Mouse (Mus musculus) c-Kit-positive CD71-positive TER-119-positive erythroid progenitor cells, embryonic 14.5 days (primary cell): ENCODE measurements around the gene Diablo.

ENCODE experiments used
- DNase-seq: peaks from one replicate; pipeline ENCODE4 v3.0.0-alpha.2; 2013; ENCODE audit warnings: low spot score

Diablo gene

GRCm38 (mm10) chr5:123501973-123502372 is 22.0 kb downstream of the Diablo start:
- DNase-seq, result no peak

GRCm38 (mm10) chr5:123499717-123500116 is 24.3 kb downstream of the Diablo start:
- DNase-seq, result no peak

- no peak for DNase-seq
Observed at GRCm38 (mm10) chr5:123489935-123490334, 34.0 kb downstream of the Diablo start.

GRCm38 (mm10) chr5:123489112-123489785 is 34.7 kb downstream of the Diablo start, which contains the start of the genes Lrrc43 and Il31:
Lrrc43 (plus strand) TSS chr5:123489305.
Il31 (minus strand) TSS chr5:123489489.
- DNase-seq, result no peak

DNA sequence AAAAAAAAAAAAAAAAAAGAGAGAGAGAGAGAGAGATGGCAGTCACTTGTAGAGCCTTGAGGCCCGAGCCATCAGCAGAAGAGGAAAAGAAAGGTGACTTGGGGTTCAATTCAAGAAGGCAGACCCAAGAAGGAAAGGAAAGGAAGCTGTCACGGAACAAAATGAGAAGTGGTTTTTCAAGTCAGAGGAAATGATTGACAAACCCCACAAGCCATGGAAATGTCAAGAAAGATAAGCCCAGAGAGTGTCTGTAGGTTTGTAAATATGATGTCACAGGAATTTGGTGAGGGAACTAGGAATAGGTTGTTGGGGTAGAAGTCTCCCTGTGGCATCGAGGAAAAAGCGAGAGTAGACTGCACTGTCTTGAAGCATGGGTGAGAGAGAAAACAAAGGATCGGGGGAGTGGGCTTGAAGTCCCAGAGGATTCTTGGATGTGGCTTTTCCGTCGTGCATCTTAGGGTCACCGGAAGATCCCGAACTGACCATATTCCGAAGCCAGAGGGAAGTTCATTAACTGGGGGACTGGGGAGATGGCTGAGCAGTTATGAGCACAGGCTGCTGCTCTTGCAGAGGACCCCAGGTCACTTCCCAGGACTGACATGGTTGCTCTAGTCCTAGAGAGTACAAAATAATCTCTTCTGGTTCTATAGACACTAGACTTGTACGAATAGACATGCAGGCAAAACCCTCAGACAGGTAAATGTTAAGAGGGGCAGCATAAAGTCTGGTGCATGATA is 36.1 kb downstream of the Diablo start:
- no peak for DNase-seq

DNA sequence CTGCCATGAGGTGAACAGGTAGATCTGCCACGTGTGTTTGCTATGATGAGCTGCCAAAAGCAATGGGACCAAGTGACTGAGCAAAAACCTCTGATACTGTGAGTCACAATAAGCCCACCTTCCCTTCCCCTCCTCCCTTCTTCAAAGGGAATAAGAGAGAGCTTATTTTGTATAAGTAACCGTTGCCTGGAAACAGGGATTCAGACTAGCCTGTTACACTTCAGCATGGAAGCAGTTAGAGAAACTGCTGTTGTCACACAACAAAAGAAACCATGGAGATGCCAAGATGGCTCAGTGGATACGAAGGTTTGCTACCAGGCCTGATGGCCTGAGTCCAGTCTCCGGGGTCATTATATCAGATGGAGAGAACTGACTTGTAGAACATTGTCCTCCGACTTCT is 50.2 kb downstream of the Diablo start:
- no peak for DNase-seq

GRCm38 (mm10) chr5:123470784-123471400 is 53.1 kb downstream of the Diablo start:
- no peak for DNase-seq

DNA sequence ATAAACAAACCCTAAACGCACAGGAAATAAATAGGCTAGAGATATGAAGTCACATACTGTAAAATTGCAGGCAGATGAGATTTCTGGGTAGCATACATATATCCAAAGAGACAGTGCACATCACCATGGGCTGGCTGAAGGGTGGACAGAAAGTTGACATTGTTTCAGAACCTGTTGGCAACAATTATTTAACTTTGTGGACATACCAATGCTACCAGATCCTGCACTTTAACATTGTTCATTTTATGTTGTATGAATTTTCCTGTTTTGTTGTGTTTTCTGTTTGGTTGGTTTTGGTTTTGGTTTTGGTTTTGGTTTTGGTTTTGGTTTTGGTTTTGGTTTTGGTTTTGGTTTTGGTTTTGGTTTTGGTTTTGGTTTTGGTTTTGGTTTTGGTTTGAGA is 59.3 kb downstream of the Diablo start:
- DNase-seq, result no peak

- no peak for DNase-seq
Observed at GRCm38 (mm10) chr5:123461420-123461819, 62.6 kb downstream of the Diablo start.
